In genomic region chr4:98104911-98105702, GRCm38 (mm10) we compare ENCODE assay signal across 11 mouse cellular contexts.
DNase-seq lines count a peak whose midpoint lies in the region; ATAC-seq and TF ChIP-seq lines count a peak whose summit lies in the region.
"Had no signal": no experiment of that assay in that cellular context is flagged by ENCODE, and none has a peak within 500 bp of the region (broad histone marks: within the 10 kb centered on the region; RNA-seq: fewer than 3 reads in every experiment).

No protein-coding gene starts in this region.

- H3K4me1 ChIP-seq in cerebellum, adult 2 months (ENCODE audit: control insufficient read depth, insufficient read depth, low read length): peaks cover 15% of the 10 kb centered on the region
- peaks cover 55% of the 10 kb centered on the region for H3K4me1 ChIP-seq in heart, embryonic 12.5 days (replicated peaks)
- H3K4me1 ChIP-seq in midbrain, embryonic 11.5 days (ENCODE audit: control insufficient read depth, insufficient read depth, low read length): peaks cover 65% of the 10 kb centered on the region
- peaks cover 38% of the 10 kb centered on the region for H3K4me1 ChIP-seq in midbrain, embryonic 16.5 days (ENCODE audit: control insufficient read depth, insufficient read depth, low read length)
- H3K4me1 ChIP-seq in stomach, embryonic 16.5 days (ENCODE audit: control insufficient read depth, insufficient read depth, low read length): peaks cover 52% of the 10 kb centered on the region

- H3K4me3 ChIP-seq in cerebellum, adult 2 months (replicated peaks; ENCODE audit: insufficient read depth, low read depth, low read length): no peak overlapping the region
- no peak overlapping the region for H3K4me3 ChIP-seq in heart, embryonic 12.5 days
- no peak overlapping the region for H3K4me3 ChIP-seq in midbrain, embryonic 11.5 days (ENCODE audit: low read depth, low read length)
- no peak overlapping the region for H3K4me3 ChIP-seq in midbrain, embryonic 16.5 days (ENCODE audit: low read depth, low read length)
- no peak overlapping the region for H3K4me3 ChIP-seq in stomach, embryonic 16.5 days (replicated peaks; ENCODE audit: low read length)
- H3K4me3 ChIP-seq: liver, embryonic 12.5 days; megakaryocyte, embryonic 14.5 days had no signal

- peak; percentile 40 to 49 for DNase-seq in cerebellum, adult 2 months
- no peak for DNase-seq in cerebellum, adult 8-10 months
- no peak for DNase-seq in heart, adult 8-10 months (ENCODE audit: low spot score)
- DNase-seq in midbrain, embryonic 11.5 days (ENCODE audit: low spot score, missing footprints): peak; percentile 85
- DNase-seq in urinary bladder, adult 2 months (ENCODE audit: low spot score): no peak
- DNase-seq: layer of hippocampus, adult 9-11 months had no signal

- TF ChIP-seq POLR2A in cerebellum, adult 2 months (IDR thresholded peaks at IDR 0.05; ENCODE audit: borderline replicate concordance, insufficient read depth, low read length): no peak

- 45% methylated on average over 9 of the region's 9 CpGs for WGBS in cerebellum, adult 2 months
- 57% methylated on average over 9 of the region's 9 CpGs for WGBS in heart, embryonic 12.5 days
- 73% methylated on average over 9 of the region's 9 CpGs for WGBS in midbrain, embryonic 11.5 days
- WGBS in midbrain, embryonic 16.5 days: 77% methylated on average over 9 of the region's 9 CpGs
- 61% methylated on average over 9 of the region's 9 CpGs for WGBS in stomach, embryonic 16.5 days

- H3K27ac ChIP-seq in cerebellum, adult 2 months (ENCODE audit: insufficient read depth, low read length): no peak overlapping the region
- H3K27ac ChIP-seq in heart, embryonic 12.5 days (ENCODE audit: poor library complexity, severe bottlenecking): peak overlapping the region; percentile 83; the same call in 1 of the 2 replicates
- H3K27ac ChIP-seq in midbrain, embryonic 11.5 days (ENCODE audit: low read depth, low read length): no peak overlapping the region
- H3K27ac ChIP-seq in midbrain, embryonic 16.5 days (ENCODE audit: low read length): no peak overlapping the region
- peak overlapping the region; percentile 79; the same call in 1 of the 2 replicates for H3K27ac ChIP-seq in stomach, embryonic 16.5 days (ENCODE audit: low read length)
- H3K27ac ChIP-seq: liver, embryonic 12.5 days had no signal

- no peak for TF ChIP-seq CTCF in cerebellum, adult 2 months (IDR thresholded peaks at IDR 0.05; ENCODE audit: borderline replicate concordance, insufficient read depth, low read depth, low read length)

- H3K4me2 ChIP-seq in heart, embryonic 12.5 days: no peak overlapping the region
- H3K4me2 ChIP-seq in midbrain, embryonic 11.5 days: no peak overlapping the region
- no peak overlapping the region for H3K4me2 ChIP-seq in midbrain, embryonic 16.5 days (ENCODE audit: low read length)
- H3K4me2 ChIP-seq in stomach, embryonic 16.5 days (ENCODE audit: low read depth, low read length): no peak overlapping the region
- H3K4me2 ChIP-seq: liver, embryonic 12.5 days had no signal

- no peaks in the 10 kb centered on the region for H3K27me3 ChIP-seq in cerebellum, adult 2 months (ENCODE audit: control insufficient read depth, insufficient read depth, low read length)
- no peaks in the 10 kb centered on the region for H3K27me3 ChIP-seq in heart, embryonic 12.5 days (replicated peaks)
- H3K27me3 ChIP-seq in midbrain, embryonic 11.5 days (ENCODE audit: control insufficient read depth, insufficient read depth, low read length): peaks cover 9% of the 10 kb centered on the region
- H3K27me3 ChIP-seq in midbrain, embryonic 16.5 days (ENCODE audit: control insufficient read depth, insufficient read depth, low read depth, low read length): no peaks in the 10 kb centered on the region
- H3K27me3 ChIP-seq in stomach, embryonic 16.5 days (ENCODE audit: control insufficient read depth, insufficient read depth, low read length): no peaks in the 10 kb centered on the region

- no peaks in the 10 kb centered on the region for H3K36me3 ChIP-seq in heart, embryonic 12.5 days
- H3K36me3 ChIP-seq in midbrain, embryonic 11.5 days (ENCODE audit: control insufficient read depth, insufficient read depth, low read length): no peaks in the 10 kb centered on the region
- H3K36me3 ChIP-seq in midbrain, embryonic 16.5 days (ENCODE audit: control insufficient read depth, insufficient read depth, low read length): no peaks in the 10 kb centered on the region
- no peaks in the 10 kb centered on the region for H3K36me3 ChIP-seq in stomach, embryonic 16.5 days (ENCODE audit: control insufficient read depth, insufficient read depth, low read length)
- H3K36me3 ChIP-seq: liver, embryonic 12.5 days had no signal

- no peaks in the 10 kb centered on the region for H3K9me3 ChIP-seq in heart, embryonic 12.5 days (replicated peaks)
- no peaks in the 10 kb centered on the region for H3K9me3 ChIP-seq in midbrain, embryonic 11.5 days (ENCODE audit: control insufficient read depth, low read length)
- H3K9me3 ChIP-seq in midbrain, embryonic 16.5 days (replicated peaks; ENCODE audit: control insufficient read depth, low read length, poor library complexity, severe bottlenecking): no peaks in the 10 kb centered on the region
- no peaks in the 10 kb centered on the region for H3K9me3 ChIP-seq in stomach, embryonic 16.5 days (replicated peaks; ENCODE audit: control insufficient read depth, low read length)
- H3K9me3 ChIP-seq: liver, embryonic 12.5 days; megakaryocyte, embryonic 14.5 days had no signal

- H3K9ac ChIP-seq in heart, embryonic 12.5 days: no peak overlapping the region
- no peak overlapping the region for H3K9ac ChIP-seq in midbrain, embryonic 11.5 days (ENCODE audit: low read length)
- no peak overlapping the region for H3K9ac ChIP-seq in midbrain, embryonic 16.5 days (ENCODE audit: low read depth, low read length)
- no peak overlapping the region for H3K9ac ChIP-seq in stomach, embryonic 16.5 days (ENCODE audit: low read length)
- H3K9ac ChIP-seq: liver, embryonic 12.5 days had no signal

- ATAC-seq in heart, embryonic 12.5 days (ENCODE audit: insufficient number of reproducible peaks, low FRiP score): no peak
- ATAC-seq in midbrain, embryonic 11.5 days (ENCODE audit: low FRiP score): no peak
- ATAC-seq in midbrain, embryonic 16.5 days: no peak
- ATAC-seq in stomach, embryonic 16.5 days (ENCODE audit: insufficient read depth, low FRiP score): no peak

Comparison
In these comparisons a context has a peak if more than half of its experiments do, and no peak if none do; other contexts are left out.
1. DNase-seq: peak in cerebellum, adult 2 months (2 of 2) and midbrain, embryonic 11.5 days (single experiment); none in cerebellum, adult 8-10 months (single experiment), heart, adult 8-10 months (single experiment) and urinary bladder, adult 2 months (single experiment).
2. H3K27ac ChIP-seq: peak in heart, embryonic 12.5 days (single experiment) and stomach, embryonic 16.5 days (single experiment); none in cerebellum, adult 2 months (single experiment), midbrain, embryonic 11.5 days (single experiment) and midbrain, embryonic 16.5 days (single experiment).